Mouse (Mus musculus): Measurements from ENCODE around the gene Dock10. TPM values are rescaled to one million over a fixed set of nuclear protein-coding genes. Genes with fewer than 3 reads are reported as not detected.

The Dock10 gene
- polyA plus RNA-seq, 1 experiment = 4.1 TPM

GRCm38 (mm10) chr1:80746691-80747463, 11.4 kb downstream of the Dock10 start:
- Histone ChIP-seq H3K4me1 (ENCODE audit: control insufficient read depth, insufficient read depth, low read length) (no peaks in the 10 kb centered on the region), H3K4me3 (ENCODE audit: insufficient read depth, low read depth, low read length) (no peak overlapping the region), H3K36me3 (ENCODE audit: control insufficient read depth, insufficient read depth, low read length) (no peaks in the 10 kb centered on the region), H3K27ac (ENCODE audit: insufficient read depth, low read depth, low read length) (no peak overlapping the region), H3K27me3 (replicated peaks; ENCODE audit: control insufficient read depth, insufficient read depth, low read length) (no peaks in the 10 kb centered on the region)
- no peak for DNase-seq
- WGBS = 60% methylated on average over 2 of the region's 2 CpGs
- TF ChIP-seq POLR2A (IDR thresholded peaks at IDR 0.05; ENCODE audit: low read depth, low read length) (no peak), CTCF (conservative IDR thresholded peaks at IDR 0.05; ENCODE audit: insufficient read depth, insufficient read length, low read depth, low read length) (no peak)

- Histone ChIP-seq H3K27ac (ENCODE audit: insufficient read depth, low read depth, low read length) (no peak overlapping the region), H3K4me3 (ENCODE audit: insufficient read depth, low read depth, low read length) (no peak overlapping the region), H3K4me1 (ENCODE audit: control insufficient read depth, insufficient read depth, low read length) (no peaks in the 10 kb centered on the region), H3K36me3 (ENCODE audit: control insufficient read depth, insufficient read depth, low read length) (no peaks in the 10 kb centered on the region), H3K27me3 (replicated peaks; ENCODE audit: control insufficient read depth, insufficient read depth, low read length) (no peaks in the 10 kb centered on the region)
- WGBS = 73% methylated on average over 6 of the region's 6 CpGs
- TF ChIP-seq POLR2A (IDR thresholded peaks at IDR 0.05; ENCODE audit: low read depth, low read length) (no peak), CTCF (conservative IDR thresholded peaks at IDR 0.05; ENCODE audit: insufficient read depth, insufficient read length, low read depth, low read length) (no peak)
- no peak for DNase-seq
Measured at GRCm38 (mm10) chr1:80746195-80746594, 12.1 kb downstream of the Dock10 start.

GRCm38 (mm10) chr1:80739472-80739871, 18.9 kb downstream of the Dock10 start:
- WGBS = 52% methylated on average over 1 of the region's 1 CpGs
- Histone ChIP-seq H3K4me3 (ENCODE audit: insufficient read depth, low read depth, low read length) (no peak overlapping the region), H3K36me3 (ENCODE audit: control insufficient read depth, insufficient read depth, low read length) (no peaks in the 10 kb centered on the region), H3K4me1 (ENCODE audit: control insufficient read depth, insufficient read depth, low read length) (no peaks in the 10 kb centered on the region), H3K27me3 (replicated peaks; ENCODE audit: control insufficient read depth, insufficient read depth, low read length) (no peaks in the 10 kb centered on the region), H3K27ac (ENCODE audit: insufficient read depth, low read depth, low read length) (no peak overlapping the region)
- TF ChIP-seq POLR2A (IDR thresholded peaks at IDR 0.05; ENCODE audit: low read depth, low read length) = no peak
- TF ChIP-seq CTCF (conservative IDR thresholded peaks at IDR 0.05; ENCODE audit: insufficient read depth, insufficient read length, low read depth, low read length) = no peak
- DNase-seq = no peak

- Histone ChIP-seq H3K4me3 (ENCODE audit: insufficient read depth, low read depth, low read length) (no peak overlapping the region), H3K27ac (ENCODE audit: insufficient read depth, low read depth, low read length) (no peak overlapping the region), H3K27me3 (replicated peaks; ENCODE audit: control insufficient read depth, insufficient read depth, low read length) (no peaks in the 10 kb centered on the region), H3K4me1 (ENCODE audit: control insufficient read depth, insufficient read depth, low read length) (no peaks in the 10 kb centered on the region), H3K36me3 (ENCODE audit: control insufficient read depth, insufficient read depth, low read length) (no peaks in the 10 kb centered on the region)
- 54% methylated on average over 5 of the region's 5 CpGs for WGBS
- TF ChIP-seq POLR2A (IDR thresholded peaks at IDR 0.05; ENCODE audit: low read depth, low read length) (no peak), CTCF (conservative IDR thresholded peaks at IDR 0.05; ENCODE audit: insufficient read depth, insufficient read length, low read depth, low read length) (no peak)
- DNase-seq = no peak
Measured at GRCm38 (mm10) chr1:80737812-80738391, 20.4 kb downstream of the Dock10 start.

- Histone ChIP-seq H3K27ac (ENCODE audit: insufficient read depth, low read depth, low read length) (no peak overlapping the region), H3K4me3 (ENCODE audit: insufficient read depth, low read depth, low read length) (no peak overlapping the region), H3K27me3 (replicated peaks; ENCODE audit: control insufficient read depth, insufficient read depth, low read length) (no peaks in the 10 kb centered on the region), H3K4me1 (ENCODE audit: control insufficient read depth, insufficient read depth, low read length) (no peaks in the 10 kb centered on the region), H3K36me3 (ENCODE audit: control insufficient read depth, insufficient read depth, low read length) (no peaks in the 10 kb centered on the region)
- DNase-seq = no peak
- WGBS = 80% methylated on average over 5 of the region's 5 CpGs
- TF ChIP-seq POLR2A (IDR thresholded peaks at IDR 0.05; ENCODE audit: low read depth, low read length) (no peak), CTCF (conservative IDR thresholded peaks at IDR 0.05; ENCODE audit: insufficient read depth, insufficient read length, low read depth, low read length) (no peak)
Measured at GRCm38 (mm10) chr1:80730582-80730981, 27.7 kb downstream of the Dock10 start.

- no peak for DNase-seq
- no peak overlapping the region for H3K27ac ChIP-seq (ENCODE audit: insufficient read depth, low read depth, low read length)
- WGBS = 78% methylated on average over 4 of the region's 4 CpGs
- H3K4me1 ChIP-seq (ENCODE audit: control insufficient read depth, insufficient read depth, low read length) = no peaks in the 10 kb centered on the region
- TF ChIP-seq POLR2A (IDR thresholded peaks at IDR 0.05; ENCODE audit: low read depth, low read length) (no peak), CTCF (conservative IDR thresholded peaks at IDR 0.05; ENCODE audit: insufficient read depth, insufficient read length, low read depth, low read length) (no peak)
- H3K36me3 ChIP-seq (ENCODE audit: control insufficient read depth, insufficient read depth, low read length) = no peaks in the 10 kb centered on the region
- H3K27me3 ChIP-seq (replicated peaks; ENCODE audit: control insufficient read depth, insufficient read depth, low read length) = no peaks in the 10 kb centered on the region
- H3K4me3 ChIP-seq (ENCODE audit: insufficient read depth, low read depth, low read length) = no peak overlapping the region
Measured at GRCm38 (mm10) chr1:80730174-80730573, 28.2 kb downstream of the Dock10 start.

GRCm38 (mm10) chr1:80728183-80728582, 30.1 kb downstream of the Dock10 start:
- Histone ChIP-seq H3K4me1 (ENCODE audit: control insufficient read depth, insufficient read depth, low read length) (no peaks in the 10 kb centered on the region), H3K27me3 (replicated peaks; ENCODE audit: control insufficient read depth, insufficient read depth, low read length) (no peaks in the 10 kb centered on the region), H3K36me3 (ENCODE audit: control insufficient read depth, insufficient read depth, low read length) (no peaks in the 10 kb centered on the region), H3K4me3 (ENCODE audit: insufficient read depth, low read depth, low read length) (no peak overlapping the region), H3K27ac (ENCODE audit: insufficient read depth, low read depth, low read length) (no peak overlapping the region)
- TF ChIP-seq CTCF (conservative IDR thresholded peaks at IDR 0.05; ENCODE audit: insufficient read depth, insufficient read length, low read depth, low read length) = no peak
- no peak for TF ChIP-seq POLR2A (IDR thresholded peaks at IDR 0.05; ENCODE audit: low read depth, low read length)
- WGBS = 55% methylated on average over 1 of the region's 1 CpGs
- DNase-seq = no peak

All from kidney, adult 2 months (tissue).